Mouse (Mus musculus) subcutaneous adipose tissue, adult 2 months (tissue): Measurements from ENCODE around the gene Cyp4f15. TPM values are rescaled to one million over a fixed set of nuclear protein-coding genes. Genes with fewer than 3 reads are reported as not detected.

Experiments used
- polyA plus RNA-seq: library from polyadenylated mRNA; depleted of rRNA; stranded (reverse); fragments of >200 nt; gene quantifications from 2 replicates; pipeline ENCODE4 v1.2.3, GENCODE M21; 2012; ENCODE audit warnings: low replicate concordance; rRNA removed

Gene Cyp4f15
- 0.62 TPM in 1 of 2 replicates, not detected in the other for polyA plus RNA-seq

GRCm38 (mm10) chr17:32685048-32685750, at the start of gene Cyp4f15:
Gene Cyp4f15, plus strand, starts transcription at chr17:32685627.

GRCm38 (mm10) chr17:32658712-32659111, 26.7 kb upstream of the Cyp4f15 start, which contains the start of gene Cyp4f40:
Gene Cyp4f40, plus strand, starts transcription at chr17:32658900.

Other genes with a start within 250 kb of the Cyp4f15 start
- gene Cyp4f39, start 232.9 kb upstream of the Cyp4f15 start, polyA plus RNA-seq = 0.48 and 0.83 TPM in 2 replicates
- 25.1 and 34.2 TPM in 2 replicates for gene Cyp4f17, start 179.6 kb upstream of the Cyp4f15 start, polyA plus RNA-seq
- 23.3 and 27.7 TPM in 2 replicates for gene Cyp4f16, start 149.1 kb upstream of the Cyp4f15 start, polyA plus RNA-seq
- gene Cyp4f37, start 64.3 kb upstream of the Cyp4f15 start, polyA plus RNA-seq = not detected in 2 replicates
- gene Cyp4f40, start 26.7 kb upstream of the Cyp4f15 start, polyA plus RNA-seq = 0.06 TPM in 1 of 2 replicates, not detected in the other
- 9.7 and 15.0 TPM in 2 replicates for gene Zfp871, start 102.7 kb downstream of the Cyp4f15 start, polyA plus RNA-seq
- 0.33 and 0.55 TPM in 2 replicates for gene Zfp811, start 124.3 kb downstream of the Cyp4f15 start, polyA plus RNA-seq
- 3.5 and 13.7 TPM in 2 replicates for gene Zfp799, start 144.6 kb downstream of the Cyp4f15 start, polyA plus RNA-seq
- gene Zfp870, start 206.0 kb downstream of the Cyp4f15 start, polyA plus RNA-seq = 1.5 and 1.7 TPM in 2 replicates
- 0.30 and 0.93 TPM in 2 replicates for gene Cyp4f14, start 231.7 kb downstream of the Cyp4f15 start, polyA plus RNA-seq